Mouse (Mus musculus): Measurements from ENCODE around the gene Pon1. TPM values are rescaled to one million over a fixed set of nuclear protein-coding genes. Genes with fewer than 3 reads are reported as not detected.

Gene Pon1
- polyA plus RNA-seq, 1 experiment from 2014 or later = not detected

Other genes starting within 250 kb of the Pon1 start
- gene Pon3, start 62.3 kb upstream of the Pon1 start, polyA plus RNA-seq (2016; fragmentation: Nextera tagmentation; extraction: Ambion mirVana) = 5.8 and 6.3 TPM in 2 replicates
- gene Pon2, start 104.5 kb upstream of the Pon1 start, polyA plus RNA-seq (2016; fragmentation: Nextera tagmentation; extraction: Ambion mirVana) = 31.5 and 34.4 TPM in 2 replicates
- gene Asb4, start 189.4 kb upstream of the Pon1 start, polyA plus RNA-seq (2016; fragmentation: Nextera tagmentation; extraction: Ambion mirVana) = 21.2 and 22.7 TPM in 2 replicates

All from neural tube, embryonic 12.5 days (tissue).